In genomic region chr5:36700939-36701620, GRCm38 (mm10) we compare ENCODE assay signal across 19 mouse cellular contexts. TPM values are rescaled to one million over a fixed set of nuclear protein-coding genes. Genes with fewer than 3 reads are reported as not detected.
DNase-seq lines count a peak whose midpoint lies in the region; ATAC-seq and TF ChIP-seq lines count a peak whose summit lies in the region.
"Had no signal": no experiment of that assay in that cellular context is flagged by ENCODE, and none has a peak within 500 bp of the region (broad histone marks: within the 10 kb centered on the region; RNA-seq: fewer than 3 reads in every experiment).

No protein-coding gene starts in this region.

- no peak for TF ChIP-seq CTCF in small intestine, adult 2 months (IDR thresholded peaks at IDR 0.05; ENCODE audit: extremely low read depth, insufficient read length, insufficient replicate concordance, low read depth, low read length)

- no peak; the same call in 1 of the 2 replicates for ATAC-seq in heart, embryonic 14.5 days (ENCODE audit: insufficient number of reproducible peaks, insufficient read depth, low FRiP score, low read depth)
- ATAC-seq: CD4-positive, CD25-positive, alpha-beta regulatory T cell, adult 4 months; forebrain, embryonic 15.5 days; hindbrain, embryonic 16.5 days; Patski had no signal

- H3K4me1 ChIP-seq in heart, embryonic 14.5 days (ENCODE audit: control insufficient read depth in 2 of 2, insufficient read depth in 2 of 2, low read length in 2 of 2): peaks cover 29% of the 10 kb centered on the region in 2 experiments
- H3K4me1 ChIP-seq in small intestine, adult 2 months (ENCODE audit: control insufficient read depth, insufficient read depth, insufficient read length, low read length): peaks cover 34% of the 10 kb centered on the region
- H3K4me1 ChIP-seq: limb, embryonic 13.5 days had no signal

- H3K4me3 ChIP-seq in heart, embryonic 14.5 days (ENCODE audit: control insufficient read depth in 1 of 2, insufficient read depth in 1 of 2, low read depth in 1 of 2, low read length in 2 of 2): no peak overlapping the region
- H3K4me3 ChIP-seq in small intestine, adult 2 months (ENCODE audit: low read depth, low read length): no peak overlapping the region
- H3K4me3 ChIP-seq: embryonic facial prominence, embryonic 15.5 days; forebrain, embryonic 15.5 days; limb, embryonic 13.5 days; midbrain, embryonic 12.5 days had no signal

- intact Hi-C loops in left cerebral cortex, postnatal 25 days (cut with DNase I): no loop called here

- WGBS in heart, embryonic 14.5 days: 38% methylated on average over 6 of the region's 6 CpGs
- 17% methylated on average over 6 of the region's 6 CpGs for WGBS in small intestine, adult 2 months

- no peak for TF ChIP-seq POLR2A in small intestine, adult 2 months (IDR thresholded peaks at IDR 0.05; ENCODE audit: low read depth, low read length)

- H3K27me3 ChIP-seq in heart, embryonic 14.5 days (ENCODE audit: control insufficient read depth, insufficient read depth, low read length): no peaks in the 10 kb centered on the region
- no peaks in the 10 kb centered on the region for H3K27me3 ChIP-seq in small intestine, adult 2 months (ENCODE audit: control insufficient read depth, insufficient read depth, low read length)
- H3K27me3 ChIP-seq: embryonic facial prominence, embryonic 15.5 days; forebrain, embryonic 15.5 days; limb, embryonic 13.5 days; Patski had no signal

- no peaks in the 10 kb centered on the region for H3K9me3 ChIP-seq in heart, embryonic 14.5 days (ENCODE audit: control insufficient read depth, low read length)
- H3K9me3 ChIP-seq: embryonic facial prominence, embryonic 15.5 days; forebrain, embryonic 15.5 days; limb, embryonic 13.5 days; midbrain, embryonic 12.5 days had no signal

- peak overlapping the region; percentile 27; the same call in 1 of the 2 replicates for H3K9ac ChIP-seq in heart, embryonic 14.5 days (ENCODE audit: low read length)
- H3K9ac ChIP-seq: embryonic facial prominence, embryonic 15.5 days; forebrain, embryonic 15.5 days; limb, embryonic 13.5 days; midbrain, embryonic 12.5 days had no signal

- H3K4me2 ChIP-seq in heart, embryonic 14.5 days (ENCODE audit: low read length): peak overlapping the region; percentile 46
- H3K4me2 ChIP-seq: embryonic facial prominence, embryonic 15.5 days; forebrain, embryonic 15.5 days; limb, embryonic 13.5 days; midbrain, embryonic 12.5 days had no signal

- H3K36me3 ChIP-seq in heart, embryonic 14.5 days (ENCODE audit: control insufficient read depth, insufficient read depth, low read length): no peaks in the 10 kb centered on the region
- H3K36me3 ChIP-seq in small intestine, adult 2 months (ENCODE audit: control insufficient read depth, insufficient read depth, low read length): no peaks in the 10 kb centered on the region
- H3K36me3 ChIP-seq: embryonic facial prominence, embryonic 15.5 days; forebrain, embryonic 15.5 days; limb, embryonic 13.5 days; midbrain, embryonic 12.5 days had no signal

- peak; percentile 57 for DNase-seq in kidney, adult 9 months
- DNase-seq in kidney, adult 18-20 months: no peak
- peak; percentile 54 for DNase-seq in kidney, postnatal 10 days
- no peak for DNase-seq in right cerebral cortex, postnatal 36 days (ENCODE audit: low spot score in 2 of 2)
- no peak for DNase-seq in left cerebral cortex, postnatal 25 days (ENCODE audit: low spot score in 2 of 2)
- DNase-seq in gastrocnemius, adult 18-20 months (ENCODE audit: low spot score): no peak
- DNase-seq: adrenal gland, adult 2 months; cerebellum, postnatal 25 days; gastrocnemius, postnatal 25 days; thymus, postnatal 4 days had no signal

- peak overlapping the region; percentile 79 to 80 for H3K27ac ChIP-seq in heart, embryonic 14.5 days (replicated peaks in 1 of 2; ENCODE audit: control insufficient read depth in 1 of 2, insufficient read depth in 1 of 2, low read depth in 2 of 2, low read length in 2 of 2)
- peak overlapping the region; percentile 99 for H3K27ac ChIP-seq in small intestine, adult 2 months (ENCODE audit: insufficient read depth, low read depth, low read length)
- H3K27ac ChIP-seq: embryonic facial prominence, embryonic 15.5 days; forebrain, embryonic 15.5 days; limb, embryonic 13.5 days; midbrain, embryonic 12.5 days had no signal

RNA-seq across cellular contexts. Expression of gene D5Ertd579e, which starts 5.3 kb away (rescaled TPM):
- 33.2 and 38.2 TPM in 2 replicates for polyA plus RNA-seq in heart, embryonic 14.5 days (2014; fragmentation: Nextera tagmentation; extraction: Ambion mirVana)
- polyA plus RNA-seq in small intestine, adult 2 months (2012; rRNA removed): 14.4 and 27.4 TPM in 2 replicates
- 10 to 100 TPM; 91.8 to 97.9 TPM for total RNA-seq in left cerebral cortex, postnatal 25 days (2021)
- 10 to 100 TPM; 88.1 to 91.1 TPM for total RNA-seq in gastrocnemius, adult 18-20 months (2021)

RNA-seq across cellular contexts. Expression of gene Bloc1s4, which starts 47.4 kb away (rescaled TPM):
- 19.9 and 22.7 TPM in 2 replicates for polyA plus RNA-seq in heart, embryonic 14.5 days (2014; fragmentation: Nextera tagmentation; extraction: Ambion mirVana)
- polyA plus RNA-seq in small intestine, adult 2 months (2012; rRNA removed): 30.4 and 31.0 TPM in 2 replicates
- total RNA-seq in left cerebral cortex, postnatal 25 days (2021): 10 to 100 TPM; 16.0 to 21.3 TPM
- total RNA-seq in gastrocnemius, adult 18-20 months (2021): 10 to 100 TPM in 1 of 2 experiments, 1 to 10 TPM in 1; 9.4 to 10.1 TPM

Comparison
In these comparisons a context has a peak if more than half of its experiments do, and no peak if none do; other contexts are left out.
1. DNase-seq: peak in kidney, adult 9 months (single experiment) and kidney, postnatal 10 days (single experiment); none in kidney, adult 18-20 months (single experiment), right cerebral cortex, postnatal 36 days (0 of 2), left cerebral cortex, postnatal 25 days (0 of 2) and gastrocnemius, adult 18-20 months (single experiment).